Mouse (Mus musculus) urinary bladder, postnatal 36 days (tissue): ENCODE results near the gene Abhd8.
A peak's percentile ranks its signal among the peaks of the same experiment; 100 is the strongest.

Source experiments
- DNase-seq, 2 experiments: peaks; one replicate each; pipeline ENCODE4 v3.0.0; 2022; ENCODE audit warnings: low spot score in 2 of 2, mixed read lengths in 1 of 2

The Abhd8 gene

GRCm38 (mm10) chr8:71478943-71479342, 15.5 kb upstream of the Abhd8 start:
- DNase-seq: no peak

GRCm38 (mm10) chr8:71477196-71477845, 13.9 kb upstream of the Abhd8 start:
- no peak for DNase-seq

GRCm38 (mm10) chr8:71476099-71476940, 12.9 kb upstream of the Abhd8 start:
- peak; percentile 65 to 82 for DNase-seq

- DNase-seq: no peak
Observed at GRCm38 (mm10) chr8:71475702-71476075, 12.2 kb upstream of the Abhd8 start.

- no peak for DNase-seq
Observed at GRCm38 (mm10) chr8:71474785-71475701, 11.6 kb upstream of the Abhd8 start.

GRCm38 (mm10) chr8:71474344-71474743, 10.9 kb upstream of the Abhd8 start:
- no peak for DNase-seq

- no peak for DNase-seq
Observed at GRCm38 (mm10) chr8:71472601-71473386, 9.3 kb upstream of the Abhd8 start.

GRCm38 (mm10) chr8:71471861-71472260, 8.4 kb upstream of the Abhd8 start:
- no peak for DNase-seq

- no peak for DNase-seq
Observed at GRCm38 (mm10) chr8:71470913-71471255, 7.4 kb upstream of the Abhd8 start.

GRCm38 (mm10) chr8:71470146-71470912, 6.9 kb upstream of the Abhd8 start:
- no peak for DNase-seq

GRCm38 (mm10) chr8:71469411-71469810, 6.0 kb upstream of the Abhd8 start:
- DNase-seq: no peak

- DNase-seq: peak; percentile 91 to 98
Observed at GRCm38 (mm10) chr8:71468916-71469315, 5.5 kb upstream of the Abhd8 start, which contains the start of gene Dda1. TSS of gene Dda1 (plus strand) at chr8:71469199.

GRCm38 (mm10) chr8:71468001-71468400, 4.5 kb upstream of the Abhd8 start:
- no peak for DNase-seq

GRCm38 (mm10) chr8:71467201-71467600, 3.7 kb upstream of the Abhd8 start:
- no peak for DNase-seq

- DNase-seq: no peak
Observed at GRCm38 (mm10) chr8:71466198-71466597, 2.7 kb upstream of the Abhd8 start.

- no peak for DNase-seq
Observed at GRCm38 (mm10) chr8:71465733-71466132, 2.3 kb upstream of the Abhd8 start.

- DNase-seq: peak; percentile 97 to 98
Observed at GRCm38 (mm10) chr8:71464513-71465500, 1.4 kb upstream of the Abhd8 start, which contains the start of gene Mrpl34. TSS of gene Mrpl34 (plus strand) at chr8:71464959.

- no peak for DNase-seq
Observed at GRCm38 (mm10) chr8:71462786-71463185, 669 bp downstream of the Abhd8 start.

GRCm38 (mm10) chr8:71462191-71462590, 1.3 kb downstream of the Abhd8 start:
- DNase-seq: no peak
